Mouse (Mus musculus): ENCODE measurements around the gene Cdyl.
"Not testable (repeated sequence)": the region's sequence is repeated elsewhere in the genome, so short reads cannot be mapped to it uniquely, and the experiment has no call there.

Gene Cdyl

GRCm38 (mm10) chr13:35836501-35836900 is 176.9 kb downstream of the Cdyl start:
- not testable (repeated sequence) for DNase-seq (ENCODE audit: low spot score in 2 of 2)

- no peak for DNase-seq (ENCODE audit: low spot score in 2 of 2)
These were observed 180.5 kb downstream of the Cdyl start for GRCm38 (mm10) chr13:35840102-35840501.

- DNase-seq (ENCODE audit: low spot score in 2 of 2): no peak
These were observed 183.8 kb downstream of the Cdyl start for GRCm38 (mm10) chr13:35843383-35843782.

GRCm38 (mm10) chr13:35845306-35845705 is 185.7 kb downstream of the Cdyl start:
- no peak for DNase-seq (ENCODE audit: low spot score in 2 of 2)

- DNase-seq (ENCODE audit: low spot score in 2 of 2): no peak
These were observed 189.1 kb downstream of the Cdyl start for GRCm38 (mm10) chr13:35848694-35849093.

- no peak for DNase-seq (ENCODE audit: low spot score in 2 of 2)
These were observed 191.9 kb downstream of the Cdyl start for GRCm38 (mm10) chr13:35851581-35851980.

GRCm38 (mm10) chr13:35852851-35853575 is 193.4 kb downstream of the Cdyl start:
- DNase-seq (ENCODE audit: low spot score in 2 of 2): no peak

GRCm38 (mm10) chr13:35857486-35857885 is 197.9 kb downstream of the Cdyl start:
- DNase-seq (ENCODE audit: low spot score in 2 of 2): no peak

GRCm38 (mm10) chr13:35860916-35861315 is 201.3 kb downstream of the Cdyl start:
- DNase-seq (ENCODE audit: low spot score in 2 of 2): no peak

GRCm38 (mm10) chr13:35870659-35871058 is 211.0 kb downstream of the Cdyl start:
- DNase-seq (ENCODE audit: low spot score in 2 of 2): no peak

- no peak for DNase-seq (ENCODE audit: low spot score in 2 of 2)
These were observed 211.5 kb downstream of the Cdyl start for GRCm38 (mm10) chr13:35871107-35871506.

GRCm38 (mm10) chr13:35875396-35875795 is 215.8 kb downstream of the Cdyl start:
- DNase-seq (ENCODE audit: low spot score in 2 of 2): no peak

- DNase-seq (ENCODE audit: low spot score in 2 of 2): no peak
These were observed 218.6 kb downstream of the Cdyl start for GRCm38 (mm10) chr13:35878282-35878681.

- no peak for DNase-seq (ENCODE audit: low spot score in 2 of 2)
These were observed 219.4 kb downstream of the Cdyl start for GRCm38 (mm10) chr13:35879068-35879467.

GRCm38 (mm10) chr13:35879519-35879918 is 219.9 kb downstream of the Cdyl start:
- DNase-seq (ENCODE audit: low spot score in 2 of 2): no peak

GRCm38 (mm10) chr13:35880555-35881046 is 221.0 kb downstream of the Cdyl start:
- peak in 1 of 2 experiments; percentile 30 for DNase-seq (ENCODE audit: low spot score in 2 of 2)

GRCm38 (mm10) chr13:35886121-35886725 is 226.6 kb downstream of the Cdyl start:
- DNase-seq (ENCODE audit: low spot score in 2 of 2): peak in 1 of 2 experiments; percentile 48

GRCm38 (mm10) chr13:35892866-35893265 is 233.2 kb downstream of the Cdyl start:
- no peak for DNase-seq (ENCODE audit: low spot score in 2 of 2)

- peak; percentile 28 to 39 for DNase-seq (ENCODE audit: low spot score in 2 of 2)
These were observed 245.7 kb downstream of the Cdyl start for GRCm38 (mm10) chr13:35905378-35905777.

- DNase-seq (ENCODE audit: low spot score in 2 of 2): peak; percentile 94 to 96
These were observed 246.3 kb downstream of the Cdyl start, which contains the start of gene Rpp40 for GRCm38 (mm10) chr13:35905879-35906481. TSS of gene Rpp40 (minus strand) at chr13:35906359.

- DNase-seq (ENCODE audit: low spot score in 2 of 2): no peak
These were observed 251.8 kb downstream of the Cdyl start for GRCm38 (mm10) chr13:35911476-35911875.
